Mouse (Mus musculus): Measurements from ENCODE around the gene Cysrt1. TPM values are rescaled to one million over a fixed set of nuclear protein-coding genes. Genes with fewer than 3 reads are reported as not detected.
A peak's percentile ranks its signal among the peaks of the same experiment; 100 is the strongest.

Cysrt1 gene
- polyA plus RNA-seq (2015; fragmentation: Nextera tagmentation; extraction: Ambion mirVana): not detected in 2 replicates

DNA sequence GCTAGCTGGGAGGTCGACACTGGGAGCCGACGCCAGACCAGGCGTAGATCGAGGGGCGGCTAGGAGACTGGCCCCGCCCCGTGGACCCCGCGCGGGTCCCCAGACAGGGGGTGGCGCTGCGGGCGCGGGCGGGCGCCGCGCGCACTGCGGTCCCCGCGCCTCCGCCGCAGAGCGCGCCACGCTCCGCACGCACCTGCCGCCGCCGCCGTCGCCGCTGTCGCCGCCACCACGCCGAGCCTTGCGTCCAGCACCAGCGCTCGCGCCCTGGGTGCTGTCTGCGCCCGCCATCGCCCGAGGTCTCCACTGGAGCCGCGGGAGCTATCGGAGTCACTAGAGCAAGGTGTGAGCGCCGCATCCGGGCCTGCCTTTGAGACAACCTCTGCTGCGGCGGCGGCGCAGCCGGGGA is at the start of gene Cysrt1, which contains the start of gene Rnf208:
Cysrt1 (minus strand) TSS at position 352 of the 406 bp plus-strand sequence.
Rnf208 (plus strand) TSS at position 155 of the 406 bp plus-strand sequence.
- H3K27ac ChIP-seq: peak within 1 kb of the TSS; percentile 54
- WGBS: 0% methylated on average over 31 of the region's 59 CpGs
- peak; percentile 47 for ATAC-seq
- H3K4me1 ChIP-seq (replicated peaks): peaks cover 35% of the 10 kb centered on the region
- peak within 1 kb of the TSS; percentile 71 for H3K4me2 ChIP-seq (replicated peaks)
- H3K27me3 ChIP-seq: peaks cover 18% of the 10 kb centered on the region
- peaks cover 23% of the 10 kb centered on the region for H3K36me3 ChIP-seq
- H3K9ac ChIP-seq (replicated peaks): peak within 1 kb of the TSS; percentile 78
- no peaks in the 10 kb centered on the region for H3K9me3 ChIP-seq
- peak within 1 kb of the TSS; percentile 56 for H3K4me3 ChIP-seq (replicated peaks)

DNA sequence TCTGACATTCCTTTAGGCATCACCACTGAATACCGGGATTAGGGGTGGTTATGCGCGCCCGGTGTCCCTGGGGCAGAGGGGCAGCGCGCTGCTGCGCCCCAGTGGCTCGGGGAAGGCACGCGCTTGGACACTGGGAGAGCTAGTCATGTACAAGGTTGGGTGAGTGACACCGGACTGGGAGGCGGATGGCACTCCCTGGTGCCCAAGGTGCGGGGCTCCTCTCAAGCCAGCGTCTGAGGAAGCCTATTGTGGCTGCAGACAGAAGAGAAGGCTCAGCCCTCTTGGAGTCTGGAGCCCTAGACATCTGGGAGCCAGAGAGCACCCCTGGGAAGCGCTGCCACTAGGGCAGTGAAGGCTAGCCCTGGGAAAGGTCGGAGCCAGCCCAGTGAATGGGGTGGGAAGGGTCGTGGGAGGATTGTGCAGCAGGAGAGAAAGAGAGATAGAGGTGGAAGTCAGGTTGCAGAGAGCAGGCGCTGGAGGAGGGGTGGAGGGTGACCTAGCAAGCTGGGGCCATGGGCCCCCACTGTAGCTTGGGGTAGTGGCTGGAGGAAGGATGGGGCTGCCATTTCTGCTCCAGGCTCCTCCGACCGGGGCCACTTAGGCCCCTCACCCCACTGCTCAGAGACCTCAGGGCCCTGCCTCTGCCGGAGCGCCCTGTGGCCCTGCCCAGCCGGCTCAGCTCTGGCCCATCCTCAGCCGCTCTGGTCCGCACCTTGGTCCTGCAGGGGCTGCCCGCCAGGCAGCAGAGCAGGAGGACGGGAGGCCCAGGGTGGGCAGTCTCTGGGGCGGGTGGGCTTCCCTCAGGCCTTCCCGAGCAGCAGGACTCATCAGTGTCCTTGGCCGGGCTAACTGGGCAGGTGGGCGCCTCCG is 49.2 kb upstream of the Cysrt1 start:
- peak; percentile 31 for ATAC-seq
- H3K27me3 ChIP-seq: peaks cover 86% of the 10 kb centered on the region
- WGBS: 5% methylated on average over 32 of the region's 32 CpGs
- H3K27ac ChIP-seq: no peak overlapping the region
- H3K4me1 ChIP-seq (replicated peaks): peaks cover 29% of the 10 kb centered on the region
- peak overlapping the region; percentile 26 for H3K4me3 ChIP-seq (replicated peaks)
- peak overlapping the region; percentile 47 for H3K4me2 ChIP-seq (replicated peaks)
- no peaks in the 10 kb centered on the region for H3K9me3 ChIP-seq
- H3K9ac ChIP-seq (replicated peaks): no peak overlapping the region; the same call in 1 of the 2 replicates
- 0 out of 2 replicates have a peak, but pooled peaks cover 5% of the 10 kb centered on the region for H3K36me3 ChIP-seq

DNA sequence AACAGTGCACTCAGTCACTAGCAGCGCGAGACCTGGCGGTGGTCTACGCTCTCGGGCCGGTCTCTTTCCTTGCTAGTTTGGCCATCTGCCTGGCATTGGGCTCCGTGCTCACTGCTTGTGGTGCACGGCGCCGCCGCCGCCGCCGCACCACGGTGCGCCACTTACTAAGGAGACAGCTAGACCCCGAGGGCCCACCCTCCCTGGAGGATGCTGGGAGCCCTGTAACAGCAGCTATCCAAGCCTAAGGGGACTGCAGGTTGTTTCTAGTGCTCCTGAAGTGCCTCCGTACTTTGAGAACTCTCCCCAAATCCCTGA is 48.5 kb upstream of the Cysrt1 start:
- no peak for ATAC-seq
- H3K4me3 ChIP-seq (replicated peaks): peak overlapping the region; percentile 12; the same call in 1 of the 2 replicates

DNA sequence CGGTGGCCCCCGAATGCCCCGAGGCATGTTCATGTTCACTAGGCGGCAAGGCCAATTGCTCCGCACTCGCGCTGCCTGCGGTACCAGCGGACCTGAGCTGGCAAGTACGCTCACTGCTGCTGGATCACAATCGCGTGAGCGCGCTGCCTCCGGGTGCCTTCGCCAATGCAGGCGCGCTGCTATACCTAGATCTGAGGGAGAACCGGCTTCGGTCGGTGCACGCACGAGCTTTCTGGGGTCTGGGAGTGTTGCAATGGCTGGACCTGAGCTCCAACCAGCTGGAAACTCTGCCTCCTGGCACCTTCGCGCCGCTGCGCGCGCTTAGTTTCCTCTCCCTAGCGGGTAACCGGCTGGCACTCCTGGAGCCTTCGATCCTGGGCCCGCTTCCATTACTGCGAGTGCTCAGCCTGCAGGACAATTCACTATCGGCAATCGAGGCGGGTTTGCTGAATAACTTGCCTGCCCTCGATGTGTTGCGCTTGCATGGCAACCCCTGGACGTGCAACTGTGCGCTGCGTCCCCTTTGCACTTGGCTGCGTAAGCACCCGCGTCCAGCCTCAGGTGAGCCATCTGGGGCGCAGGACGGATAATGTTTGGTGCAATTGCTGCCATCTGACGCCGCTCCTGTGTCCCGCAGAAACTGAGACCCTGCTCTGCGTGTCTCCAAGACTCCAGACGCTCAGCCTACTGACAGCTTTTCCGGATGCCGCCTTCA is 48.0 kb upstream of the Cysrt1 start:
- peak overlapping the region; percentile 30 for H3K4me2 ChIP-seq (replicated peaks)
- H3K36me3 ChIP-seq: peaks cover 10% of the 10 kb centered on the region
- H3K4me1 ChIP-seq (replicated peaks): peaks cover 29% of the 10 kb centered on the region
- H3K9ac ChIP-seq (replicated peaks): peak overlapping the region; percentile 20; the same call in 1 of the 2 replicates
- 2% methylated on average over 54 of the region's 54 CpGs for WGBS
- H3K27me3 ChIP-seq: peaks cover 75% of the 10 kb centered on the region
- H3K9me3 ChIP-seq: no peaks in the 10 kb centered on the region
- H3K4me3 ChIP-seq (replicated peaks): peak overlapping the region; percentile 8
- H3K27ac ChIP-seq: no peak overlapping the region
- ATAC-seq: no peak

More for the DNA sequence above, 48.5 kb upstream of the Cysrt1 start:
- Histone ChIP-seq H3K9ac (replicated peaks) (peak overlapping the region; percentile 20; the same call in 1 of the 2 replicates), H3K27ac (no peak overlapping the region), H3K27me3 (peaks cover 80% of the 10 kb centered on the region), H3K4me2 (replicated peaks) (peak overlapping the region; percentile 30), H3K4me1 (replicated peaks) (peaks cover 29% of the 10 kb centered on the region), H3K9me3 (no peaks in the 10 kb centered on the region), H3K36me3 (peaks cover 9% of the 10 kb centered on the region)
- under 1% methylated on average over 18 of the region's 18 CpGs for WGBS

DNA sequence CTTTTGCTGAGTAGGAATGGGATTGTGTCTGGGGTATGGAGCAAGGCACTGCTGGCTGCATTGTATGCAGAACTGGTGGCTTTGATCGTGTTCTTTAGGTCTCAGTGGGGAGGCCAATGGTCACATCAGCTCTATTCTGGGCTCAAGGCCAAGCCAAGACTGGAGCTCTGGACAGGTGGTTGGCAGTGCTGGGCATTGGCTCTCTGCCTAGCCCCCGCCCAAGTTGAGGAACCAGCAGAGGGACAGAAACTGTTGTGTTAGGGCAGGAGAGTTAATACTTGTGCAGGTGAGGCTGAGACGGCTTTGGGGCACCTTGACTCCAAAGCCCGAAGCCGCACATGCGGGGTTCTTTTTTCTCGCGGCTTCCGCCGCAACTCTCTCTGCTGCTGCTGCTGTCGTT is 47.4 kb upstream of the Cysrt1 start, which contains the start of gene Lrrc26:
Lrrc26 (plus strand) TSS at position 265 of the 400 bp plus-strand sequence.
- Histone ChIP-seq H3K4me3 (replicated peaks) (peak within 1 kb of the TSS; percentile 12), H3K4me2 (replicated peaks) (peak within 1 kb of the TSS; percentile 30), H3K9ac (replicated peaks) (peak within 1 kb of the TSS; percentile 20; the same call in 1 of the 2 replicates), H3K27ac (no peak within 1 kb of the TSS), H3K4me1 (replicated peaks) (peaks cover 29% of the 10 kb centered on the region), H3K36me3 (peaks cover 16% of the 10 kb centered on the region), H3K9me3 (no peaks in the 10 kb centered on the region), H3K27me3 (peaks cover 69% of the 10 kb centered on the region)
- ATAC-seq: no peak
- 12% methylated on average over 11 of the region's 11 CpGs for WGBS

DNA sequence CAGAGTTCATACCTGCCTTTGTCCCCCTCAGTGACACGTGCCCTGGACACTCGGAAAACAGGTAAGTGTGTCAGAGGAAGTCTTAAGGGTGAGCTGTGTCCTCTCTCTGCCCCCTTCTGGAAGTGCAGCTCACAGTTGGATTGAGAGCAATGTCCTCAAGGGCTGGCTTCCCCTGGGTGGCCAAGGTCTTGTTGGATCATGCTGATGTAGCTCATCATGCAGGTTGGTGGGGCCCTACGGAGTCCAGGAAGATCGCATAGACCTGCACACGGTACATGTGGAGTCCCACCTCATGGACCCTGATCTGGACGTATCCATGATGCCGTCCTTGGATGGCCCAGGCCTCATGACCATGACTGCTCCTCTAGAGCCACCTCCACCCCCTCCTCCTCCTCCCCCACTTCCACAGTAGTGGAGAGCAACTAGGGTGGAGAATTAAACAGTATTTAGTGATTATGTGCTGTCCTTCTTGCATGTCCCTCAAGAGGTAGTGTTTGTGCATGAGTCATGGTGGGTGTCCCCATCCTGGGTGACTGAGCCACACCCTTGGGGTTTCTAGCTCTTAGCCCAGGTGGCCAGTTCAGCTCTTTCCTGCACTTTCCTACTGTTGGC is 46.6 kb upstream of the Cysrt1 start:
- 80% methylated on average over 7 of the region's 7 CpGs for WGBS
- Histone ChIP-seq H3K9ac (replicated peaks) (no peak overlapping the region), H3K27ac (no peak overlapping the region), H3K4me3 (replicated peaks) (no peak overlapping the region), H3K4me2 (replicated peaks) (no peak overlapping the region), H3K9me3 (no peaks in the 10 kb centered on the region), H3K4me1 (replicated peaks) (peaks cover 29% of the 10 kb centered on the region), H3K27me3 (peaks cover 61% of the 10 kb centered on the region), H3K36me3 (peaks cover 24% of the 10 kb centered on the region)
- ATAC-seq: no peak

DNA sequence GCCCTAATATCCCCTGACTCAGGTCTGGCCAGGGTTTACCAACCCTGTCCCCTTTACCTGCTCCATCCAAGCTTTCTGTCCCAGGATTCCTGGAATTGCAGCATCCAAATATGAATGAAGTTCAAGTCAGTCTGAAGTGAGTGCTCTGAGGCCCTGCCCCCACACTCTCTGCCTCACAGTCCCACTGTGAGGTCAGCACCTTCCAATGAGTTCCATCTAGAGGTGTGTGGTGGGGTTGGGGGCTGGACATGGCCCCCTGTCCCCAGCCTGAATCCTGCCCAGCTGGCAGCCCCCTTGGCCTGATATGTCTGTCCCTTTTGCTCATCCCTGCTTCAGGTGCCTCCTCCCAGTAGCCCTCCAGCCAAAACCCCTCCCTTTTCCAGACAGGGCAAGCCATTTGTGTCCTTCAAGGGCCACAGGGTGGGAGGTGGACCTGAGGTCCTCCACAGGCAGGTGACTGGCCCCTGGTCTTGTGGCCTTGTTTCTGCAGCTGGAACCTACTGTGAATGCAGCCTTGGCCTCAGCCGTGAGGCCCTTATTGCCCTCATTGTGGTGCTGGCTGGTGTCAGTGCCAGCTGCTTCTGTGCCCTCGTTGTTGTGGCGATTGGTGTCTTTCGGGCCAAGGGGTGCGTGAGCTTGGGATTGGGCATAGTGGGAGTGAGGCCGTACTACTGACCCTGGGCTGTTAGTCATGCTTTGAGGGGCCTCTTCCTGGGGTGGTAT is 45.8 kb upstream of the Cysrt1 start, which contains the start of gene Tmem210:
Tmem210 (plus strand) TSS at position 219 of the 723 bp plus-strand sequence.
- Histone ChIP-seq H3K27me3 (peaks cover 53% of the 10 kb centered on the region), H3K36me3 (peaks cover 30% of the 10 kb centered on the region), H3K4me3 (replicated peaks) (no peak within 1 kb of the TSS), H3K9ac (replicated peaks) (no peak within 1 kb of the TSS), H3K27ac (no peak within 1 kb of the TSS), H3K4me2 (replicated peaks) (no peak within 1 kb of the TSS), H3K9me3 (no peaks in the 10 kb centered on the region), H3K4me1 (replicated peaks) (peaks cover 29% of the 10 kb centered on the region)
- 82% methylated on average over 6 of the region's 6 CpGs for WGBS
- no peak for ATAC-seq

DNA sequence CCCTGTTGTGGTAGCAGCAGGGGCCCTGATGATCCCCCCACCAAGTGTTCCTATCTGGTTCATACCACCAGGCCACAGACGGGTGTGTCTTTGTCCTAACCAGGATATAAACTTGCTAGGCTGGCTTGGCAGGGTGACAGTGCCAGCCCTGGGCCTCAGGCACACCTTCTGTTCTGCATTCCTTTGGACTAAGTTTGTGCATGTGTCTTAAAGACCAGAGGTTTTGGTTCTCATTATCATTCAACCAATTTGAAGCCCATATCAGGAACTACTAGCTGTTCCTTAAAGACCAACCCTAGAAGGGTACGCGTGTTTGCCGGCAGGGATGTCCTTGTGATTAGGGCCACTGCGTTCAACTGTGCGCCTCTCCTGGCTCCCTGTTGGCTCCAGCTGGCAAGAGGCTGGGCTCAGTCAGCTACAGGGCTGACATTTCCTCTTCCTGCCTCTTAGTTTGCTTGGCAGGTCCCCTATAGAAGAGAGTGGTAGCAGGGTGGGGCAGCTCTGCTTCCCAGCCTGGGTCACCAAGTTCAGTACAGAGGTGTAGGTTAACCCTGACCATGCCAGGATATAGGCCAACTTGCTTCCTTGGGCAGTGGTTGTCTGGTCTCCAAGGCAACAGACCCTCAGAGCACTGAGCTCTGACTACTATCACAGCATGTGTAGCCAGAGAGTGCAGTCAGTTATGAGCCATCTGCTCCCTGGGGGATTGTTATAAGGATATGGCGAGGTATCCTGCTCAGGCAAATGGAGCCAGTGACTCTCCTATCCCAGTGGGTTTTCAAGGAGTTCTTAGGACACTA is 44.8 kb upstream of the Cysrt1 start:
- WGBS: 66% methylated on average over 7 of the region's 7 CpGs
- H3K4me3 ChIP-seq (replicated peaks): no peak overlapping the region
- no peak overlapping the region for H3K9ac ChIP-seq (replicated peaks)
- peaks cover 22% of the 10 kb centered on the region for H3K4me1 ChIP-seq (replicated peaks)
- H3K36me3 ChIP-seq: peaks cover 41% of the 10 kb centered on the region
- H3K4me2 ChIP-seq (replicated peaks): no peak overlapping the region
- no peak for ATAC-seq
- H3K9me3 ChIP-seq: no peaks in the 10 kb centered on the region
- no peak overlapping the region for H3K27ac ChIP-seq
- peaks cover 43% of the 10 kb centered on the region for H3K27me3 ChIP-seq

DNA sequence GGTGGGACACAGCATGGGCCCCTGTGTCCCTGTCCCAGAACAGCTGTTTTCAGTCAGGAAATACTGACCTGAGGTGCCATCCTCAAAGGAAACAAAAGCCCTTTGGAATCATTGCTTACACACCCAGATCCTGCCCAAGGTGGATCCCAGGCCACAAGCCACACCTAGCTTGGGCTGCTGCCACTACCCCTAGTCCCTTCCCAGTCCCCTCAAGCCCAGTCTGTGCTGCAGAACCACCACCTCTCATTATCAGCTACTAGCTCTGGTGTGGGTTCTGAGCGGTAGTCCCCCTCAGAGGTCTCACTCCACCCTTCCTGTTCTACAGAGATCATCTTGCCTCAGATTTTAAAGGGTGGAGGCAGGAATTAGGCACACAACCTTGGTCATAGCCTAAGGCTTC is 44.1 kb upstream of the Cysrt1 start:
- Histone ChIP-seq H3K27ac (no peak overlapping the region), H3K27me3 (peaks cover 35% of the 10 kb centered on the region), H3K36me3 (peaks cover 46% of the 10 kb centered on the region), H3K4me1 (replicated peaks) (peaks cover 17% of the 10 kb centered on the region), H3K9me3 (no peaks in the 10 kb centered on the region), H3K9ac (replicated peaks) (no peak overlapping the region), H3K4me3 (replicated peaks) (no peak overlapping the region), H3K4me2 (replicated peaks) (no peak overlapping the region)
- WGBS: 93% methylated on average over 1 of the region's 1 CpGs
- ATAC-seq: no peak

DNA sequence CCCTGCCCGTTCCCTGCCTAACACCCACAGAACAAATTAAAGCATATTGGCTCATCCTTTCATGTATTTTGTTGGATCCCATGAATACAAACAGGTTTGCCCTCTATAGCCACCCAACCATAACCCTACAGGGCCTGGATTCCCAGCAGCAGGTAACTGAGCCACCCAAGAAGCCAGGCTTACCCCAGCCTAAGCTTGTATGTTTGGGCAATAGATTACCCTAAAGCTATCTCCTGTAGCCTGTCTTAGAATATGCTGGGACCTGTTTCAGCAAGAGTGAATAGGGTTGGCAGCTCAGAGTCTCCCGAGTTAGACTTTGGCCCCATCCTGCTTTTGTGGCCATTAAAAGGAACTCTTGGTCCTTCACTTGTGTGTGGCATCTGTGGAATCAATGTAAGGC is 43.3 kb upstream of the Cysrt1 start:
- Histone ChIP-seq H3K9ac (replicated peaks) (no peak overlapping the region), H3K27me3 (peaks cover 28% of the 10 kb centered on the region), H3K4me2 (replicated peaks) (no peak overlapping the region), H3K27ac (no peak overlapping the region), H3K36me3 (peaks cover 53% of the 10 kb centered on the region), H3K9me3 (no peaks in the 10 kb centered on the region), H3K4me1 (replicated peaks) (peaks cover 10% of the 10 kb centered on the region), H3K4me3 (replicated peaks) (no peak overlapping the region)
- 92% methylated on average over 2 of the region's 2 CpGs for WGBS
- ATAC-seq: no peak
